Mouse (Mus musculus): ENCODE results near the gene Gm11595.

DNA sequence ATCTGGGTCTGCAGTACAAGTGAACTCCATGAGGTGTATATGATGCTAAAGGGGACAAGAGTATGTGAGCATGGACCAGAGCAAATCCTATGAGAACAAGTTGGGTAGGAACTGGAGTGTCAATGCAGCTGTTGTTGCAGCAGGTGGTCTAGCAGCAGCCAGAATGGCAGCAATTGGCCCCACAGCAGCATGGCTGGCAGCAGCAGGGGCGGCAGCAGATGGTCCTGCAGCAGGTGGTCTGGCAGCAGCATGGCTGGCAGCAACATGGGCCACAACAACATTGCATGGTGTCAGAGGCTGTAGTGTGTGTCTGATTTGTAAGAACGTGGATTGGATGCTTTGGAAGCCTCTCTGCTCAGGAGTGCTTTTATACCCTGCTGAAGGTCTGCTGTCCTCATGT, 48.7 kb downstream of the Gm11595 start:
- TF ChIP-seq CTCF (IDR thresholded peaks at IDR 0.05; ENCODE audit: borderline replicate concordance, control insufficient read depth, extremely low read depth, insufficient read depth, low read length, poor library complexity) (no peak), POLR2A (IDR thresholded peaks at IDR 0.05; ENCODE audit: control insufficient read depth, extremely low read depth, insufficient read depth, low read length, poor library complexity) (no peak)

All from thymus, adult 2 months (tissue).